Mouse (Mus musculus): ENCODE results near the gene Scrt2.

Scrt2 gene

GRCm38 (mm10) chr2:152105318-152106224 is 24.2 kb downstream of the Scrt2 start, which contains the start of gene Srxn1:
Gene Srxn1, plus strand, starts transcription at chr2:152105516.
- peak; percentile 85 for DNase-seq (ENCODE audit: low spot score)

- DNase-seq (ENCODE audit: low spot score), result no peak
Measured at GRCm38 (mm10) chr2:152106225-152106595, 24.9 kb downstream of the Scrt2 start.

- peak; percentile 35 for DNase-seq (ENCODE audit: low spot score)
Measured at GRCm38 (mm10) chr2:152106597-152106996, 25.3 kb downstream of the Scrt2 start.

- no peak for DNase-seq (ENCODE audit: low spot score)
Measured at GRCm38 (mm10) chr2:152108702-152109101, 27.4 kb downstream of the Scrt2 start.

GRCm38 (mm10) chr2:152109386-152109785 is 28.1 kb downstream of the Scrt2 start:
- no peak for DNase-seq (ENCODE audit: low spot score)

GRCm38 (mm10) chr2:152111311-152111710 is 30.0 kb downstream of the Scrt2 start:
- no peak for DNase-seq (ENCODE audit: low spot score)

GRCm38 (mm10) chr2:152111920-152112319 is 30.6 kb downstream of the Scrt2 start:
- DNase-seq (ENCODE audit: low spot score), result peak; percentile 96

GRCm38 (mm10) chr2:152112490-152112889 is 31.2 kb downstream of the Scrt2 start:
- DNase-seq (ENCODE audit: low spot score), result no peak

GRCm38 (mm10) chr2:152112970-152113369 is 31.6 kb downstream of the Scrt2 start:
- DNase-seq (ENCODE audit: low spot score), result no peak

- no peak for DNase-seq (ENCODE audit: low spot score)
Measured at GRCm38 (mm10) chr2:152114057-152114975, 33.0 kb downstream of the Scrt2 start.

- no peak for DNase-seq (ENCODE audit: low spot score)
Measured at GRCm38 (mm10) chr2:152117694-152118093, 36.4 kb downstream of the Scrt2 start.

GRCm38 (mm10) chr2:152119228-152119865 is 38.0 kb downstream of the Scrt2 start:
- DNase-seq (ENCODE audit: low spot score), result no peak

GRCm38 (mm10) chr2:152122896-152123295 is 41.6 kb downstream of the Scrt2 start:
- no peak for DNase-seq (ENCODE audit: low spot score)

GRCm38 (mm10) chr2:152128597-152128996 is 47.3 kb downstream of the Scrt2 start:
- DNase-seq (ENCODE audit: low spot score), result no peak

GRCm38 (mm10) chr2:152129778-152130177 is 48.4 kb downstream of the Scrt2 start:
- DNase-seq (ENCODE audit: low spot score), result no peak

- no peak for DNase-seq (ENCODE audit: low spot score)
Measured at GRCm38 (mm10) chr2:152132016-152132415, 50.7 kb downstream of the Scrt2 start.

GRCm38 (mm10) chr2:152132691-152133090 is 51.4 kb downstream of the Scrt2 start:
- no peak for DNase-seq (ENCODE audit: low spot score)

GRCm38 (mm10) chr2:152139191-152139987 is 58.1 kb downstream of the Scrt2 start:
- no peak for DNase-seq (ENCODE audit: low spot score)

GRCm38 (mm10) chr2:152140941-152141340 is 59.6 kb downstream of the Scrt2 start:
- no peak for DNase-seq (ENCODE audit: low spot score)

GRCm38 (mm10) chr2:152141491-152141890 is 60.2 kb downstream of the Scrt2 start:
- DNase-seq (ENCODE audit: low spot score), result no peak

GRCm38 (mm10) chr2:152142046-152142445 is 60.7 kb downstream of the Scrt2 start:
- peak; percentile 57 for DNase-seq (ENCODE audit: low spot score)
